Mouse (Mus musculus): ENCODE results near the gene Slc4a5.

DNA sequence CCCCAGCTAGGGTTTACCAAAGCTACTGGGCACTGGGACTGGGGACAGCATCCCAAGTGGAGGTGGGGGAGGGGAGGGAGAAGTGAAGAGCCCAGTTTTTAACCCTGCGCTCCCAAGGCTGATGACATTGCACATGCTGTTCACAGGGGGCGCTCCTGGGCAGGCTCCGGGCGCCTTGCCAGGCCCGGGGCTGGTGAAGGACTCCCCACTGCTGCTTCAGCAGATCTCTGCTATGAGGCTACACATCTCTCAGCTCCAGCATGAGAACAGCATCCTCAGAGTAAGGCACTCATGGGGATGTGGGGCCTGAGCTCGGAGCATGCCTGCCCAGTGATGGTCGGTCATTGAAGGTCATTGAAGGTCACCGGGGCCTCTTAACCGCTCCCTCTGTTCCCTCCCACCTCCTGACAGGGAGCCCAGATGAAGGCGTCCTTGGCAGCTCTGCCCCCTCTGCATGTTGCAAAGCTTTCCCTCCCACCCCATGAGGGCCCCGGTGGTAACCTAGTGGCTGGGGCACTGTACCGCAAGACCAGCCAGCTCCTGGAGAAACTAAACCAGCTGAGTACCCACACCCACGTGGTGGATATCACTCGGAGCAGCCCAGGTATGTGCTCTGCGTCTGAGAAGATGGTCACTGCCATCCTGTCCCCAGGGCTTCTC, 22.2 kb upstream of the Slc4a5 start:
- no peak for TF ChIP-seq POLR2A (IDR thresholded peaks at IDR 0.05; ENCODE audit: low read depth, low read length)
- TF ChIP-seq CTCF (IDR thresholded peaks at IDR 0.05; ENCODE audit: extremely low read depth, insufficient read depth, insufficient read length, insufficient replicate concordance), result no peak

Data from spleen, adult 2 months (tissue).